Mouse (Mus musculus) thymus, adult 18-20 months (tissue): Measurements from ENCODE around the gene Tmod1.

Experiments
- DNase-seq, 2 experiments: peaks; one replicate each; pipeline ENCODE4 v3.0.0; 2022; ENCODE audit warnings: mixed read lengths in 2 of 2

Gene Tmod1

DNA sequence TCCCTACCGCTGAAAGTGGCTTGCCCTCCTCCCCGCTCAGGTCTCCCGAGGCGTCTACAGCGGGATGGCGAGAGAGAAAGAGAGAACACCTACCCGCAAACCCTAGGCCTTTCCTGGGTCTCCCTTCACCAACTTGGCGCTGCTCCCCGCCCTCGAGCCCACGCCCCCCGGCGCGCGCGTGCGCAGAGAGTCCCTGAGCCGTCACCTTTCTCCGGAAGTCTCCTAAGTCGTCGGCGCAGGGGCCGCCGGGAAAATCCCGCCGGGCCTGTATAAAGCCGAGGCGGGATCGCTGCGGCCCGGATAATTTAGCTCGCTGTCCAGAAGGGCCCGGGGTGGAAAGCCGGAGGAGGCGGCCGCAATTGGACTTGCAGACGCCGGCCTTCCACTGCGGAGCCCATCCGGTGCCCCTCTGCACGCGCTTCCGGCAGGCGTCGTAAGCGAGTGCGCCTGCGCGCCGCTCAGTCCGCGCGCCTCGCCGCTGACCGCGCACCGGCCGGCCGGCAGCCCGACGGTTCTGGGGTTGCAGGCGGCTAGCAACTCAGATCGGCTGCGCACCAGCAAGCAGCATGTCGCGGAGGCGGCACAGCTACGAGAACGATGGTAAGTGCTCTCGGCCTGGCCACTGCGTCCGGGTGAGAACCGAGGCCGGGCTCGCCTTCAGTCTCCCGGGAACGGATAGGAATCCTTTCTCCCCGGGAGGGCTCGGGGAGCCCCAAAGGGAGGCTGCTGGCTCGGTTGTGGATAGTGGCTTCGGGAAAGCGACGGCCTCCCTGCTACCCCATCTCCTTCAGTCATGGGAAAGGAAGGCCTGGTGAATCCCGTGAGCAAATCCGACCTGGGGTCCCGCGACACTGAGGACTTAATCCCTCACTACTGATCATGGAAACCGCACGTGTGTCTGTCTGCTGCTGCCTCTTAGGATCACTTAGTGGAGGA, 99.8 kb downstream of the Tmod1 start, which contains the start of the genes Ncbp1 and Tstd2:
TSS of gene Ncbp1 (plus strand) at position 327 of the 936 bp plus-strand sequence.
TSS of gene Tstd2 (minus strand) at position 408 of the 936 bp plus-strand sequence.
- peak; percentile 80 to 85 for DNase-seq

DNA sequence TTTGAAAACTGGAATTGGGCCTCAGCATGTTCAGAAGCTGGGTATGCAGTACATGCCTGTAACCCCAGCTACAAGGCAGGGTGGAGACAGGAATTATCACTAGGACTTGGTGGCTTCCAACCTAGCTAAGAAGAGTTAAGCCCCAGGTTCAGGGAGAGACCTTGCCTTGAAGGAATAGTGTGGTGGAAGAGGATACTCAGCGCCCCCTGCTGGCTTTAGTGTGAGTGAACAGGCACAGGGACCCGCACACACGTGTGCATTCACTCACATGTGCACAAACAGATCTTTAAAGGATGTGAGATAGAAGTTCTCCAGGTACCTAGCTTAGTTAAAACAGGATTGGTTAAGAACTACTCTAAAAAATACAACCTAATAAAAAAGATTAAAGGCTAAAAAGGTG, 105.6 kb downstream of the Tmod1 start:
- no peak for DNase-seq

DNA sequence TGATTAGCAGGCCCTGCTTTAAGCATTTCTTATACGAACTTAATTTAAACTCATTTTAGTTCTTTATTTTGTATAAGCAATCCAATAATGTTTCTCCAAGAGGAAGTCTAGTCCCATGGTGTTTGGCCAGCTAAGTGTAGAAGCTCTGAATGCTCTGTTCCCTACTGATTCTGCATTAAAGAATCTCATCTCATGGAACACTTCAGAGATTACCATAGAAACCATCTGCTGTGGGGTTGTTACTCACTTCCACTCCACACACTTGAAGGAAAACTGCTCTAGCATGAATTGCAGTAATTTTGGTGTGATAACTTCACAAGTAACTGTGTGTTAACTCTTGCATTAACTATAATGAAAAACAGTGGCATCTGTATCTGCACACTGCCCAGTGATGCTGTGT, 108.1 kb downstream of the Tmod1 start:
- DNase-seq, result no peak

DNA sequence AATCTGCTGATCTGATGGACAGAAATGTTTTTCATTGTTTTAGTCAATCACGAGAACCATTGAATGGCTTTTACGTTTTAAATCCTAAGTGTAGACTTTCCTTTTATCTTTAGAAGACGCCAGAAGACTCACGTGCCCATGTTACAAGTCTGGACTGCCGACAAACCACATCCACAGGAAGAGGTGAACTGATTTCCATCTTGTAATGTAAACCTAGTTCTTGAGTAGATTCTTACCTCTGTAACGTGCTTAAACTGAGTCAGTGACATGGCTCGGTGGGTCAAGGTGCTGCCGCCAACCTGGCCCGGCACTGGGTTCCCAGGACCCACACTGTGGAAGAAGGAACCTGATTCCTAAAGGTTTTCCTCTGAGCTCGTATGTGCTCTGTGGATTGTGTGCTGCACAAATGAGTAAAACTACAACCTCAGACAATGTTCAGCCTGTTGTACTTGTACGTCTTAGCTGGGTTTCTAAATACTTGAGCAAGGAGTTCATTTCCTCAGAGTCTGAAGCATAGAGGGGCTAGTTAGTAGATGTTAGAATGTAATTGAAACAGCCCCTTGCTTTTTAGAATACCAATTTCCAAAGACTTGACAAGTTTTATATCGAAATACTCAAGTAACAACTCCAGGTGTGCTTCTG, 113.3 kb downstream of the Tmod1 start:
- no peak for DNase-seq

DNA sequence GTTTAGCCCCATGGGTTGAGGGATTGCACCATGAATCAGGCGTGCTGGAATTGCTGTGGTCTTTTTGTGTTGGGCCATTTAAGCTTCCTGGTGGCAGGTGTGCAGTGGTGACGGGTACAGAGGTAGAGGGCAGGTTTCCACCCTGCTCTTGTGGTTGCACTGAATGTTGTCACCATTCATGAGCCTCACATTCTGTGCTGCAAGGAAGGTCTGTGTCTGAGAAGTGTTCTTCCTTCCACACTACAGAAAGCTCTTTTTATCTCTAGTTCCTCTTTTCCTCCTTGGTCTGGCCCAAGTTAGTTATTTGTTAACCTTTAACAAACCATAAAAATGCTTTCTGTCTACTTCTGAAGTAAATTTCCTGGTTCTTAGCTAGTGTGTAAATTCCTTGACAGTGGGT, 125.3 kb downstream of the Tmod1 start:
- no peak for DNase-seq
